Mouse (Mus musculus): ENCODE results near the gene Kcnn4.

DNA sequence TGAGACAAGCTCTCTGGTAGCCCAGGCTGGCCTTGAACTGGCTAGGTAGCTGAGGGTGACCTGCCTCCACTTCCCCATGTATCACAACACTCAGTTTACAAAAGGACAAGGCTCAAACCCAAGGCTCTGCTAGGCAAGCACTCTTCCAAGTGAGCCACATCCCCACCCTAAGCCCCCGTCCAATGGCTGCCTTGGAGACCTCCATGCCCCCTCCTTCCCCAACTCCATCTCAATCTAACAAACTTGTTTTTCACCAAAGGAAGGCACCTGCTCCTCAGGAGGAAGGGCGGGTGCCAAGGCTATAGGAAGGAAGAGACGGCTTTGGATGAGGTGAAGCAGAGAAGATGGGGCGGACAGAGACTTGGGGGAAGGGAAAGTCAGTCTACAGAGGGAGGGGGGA lies 2.7 kb downstream of the Kcnn4 start:
- no peak for TF ChIP-seq CTCF (IDR thresholded peaks at IDR 0.05; ENCODE audit: insufficient read depth, low read length)
- no peak for TF ChIP-seq POLR2A (IDR thresholded peaks at IDR 0.05; ENCODE audit: borderline replicate concordance, extremely low read depth, low read depth, low read length)
